Mouse (Mus musculus): ENCODE data around the gene Ak8. TPM values are rescaled to one million over a fixed set of nuclear protein-coding genes. Genes with fewer than 3 reads are reported as not detected.

Ak8 gene
- total and polyA plus RNA-seq, 3 experiments, result 1.5 to 2.6 TPM; not detected in 1

- no peaks in the 10 kb centered on the region for H3K27me3 ChIP-seq (ENCODE audit: control insufficient read depth in 1 of 2, insufficient read depth in 2 of 2, low read length in 2 of 2)
- H3K4me3 ChIP-seq (ENCODE audit: control insufficient read depth in 1 of 2, insufficient read depth in 1 of 2, low read depth in 2 of 2, low read length in 2 of 2), result no peak overlapping the region; a peak in 1 of 4 replicates
- H3K27ac ChIP-seq (ENCODE audit: control insufficient read depth, low read depth, low read length), result peak overlapping the region; percentile 59
These were observed 1.4 kb upstream of the Ak8 start for GRCm38 (mm10) chr2:28698566-28698965.

DNA sequence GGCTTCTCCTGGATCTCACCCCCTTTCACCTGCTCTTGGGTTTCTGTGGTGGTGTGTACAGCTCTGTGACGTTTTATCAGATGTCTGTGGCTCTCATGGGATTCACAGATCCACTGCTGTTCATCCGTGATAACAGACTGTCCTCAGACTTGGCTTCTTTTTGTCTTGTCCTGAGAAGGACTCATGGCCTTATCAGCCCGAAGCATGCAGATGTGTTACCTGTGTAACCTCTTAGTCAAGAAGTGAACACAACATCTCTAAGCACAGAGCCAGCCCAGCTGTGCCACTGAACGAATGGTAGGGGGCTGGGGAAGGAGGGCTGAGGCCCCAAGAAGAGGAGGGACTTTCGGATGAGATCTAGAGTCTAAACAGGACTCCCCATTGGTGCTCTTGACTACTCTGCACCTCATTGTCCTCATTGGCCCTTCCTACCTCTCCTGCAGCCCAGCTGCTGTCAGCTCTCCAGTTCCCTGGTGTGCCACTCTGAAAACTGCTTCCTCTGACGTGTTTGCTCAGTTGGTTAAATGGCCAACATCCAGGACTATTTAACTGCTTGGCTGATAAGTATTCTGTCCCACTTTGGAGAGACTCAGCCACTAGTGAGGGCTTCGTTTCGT, 1.8 kb downstream of the Ak8 start:
- peak overlapping the region; percentile 83 for H3K27ac ChIP-seq (ENCODE audit: control insufficient read depth, low read depth, low read length)
- no peaks in the 10 kb centered on the region for H3K9me3 ChIP-seq (replicated peaks; ENCODE audit: insufficient read depth, low read length)
- peak; percentile 92 for DNase-seq (ENCODE audit: low read depth, low spot score)
- H3K36me3 ChIP-seq (ENCODE audit: control insufficient read depth in 1 of 2, insufficient read depth in 2 of 2, low read length in 2 of 2), result peaks cover 0 to 38% of the 10 kb centered on the region in 2 experiments; a peak in 2 of 4 replicates
- peaks cover 21 to 60% of the 10 kb centered on the region in 2 experiments for H3K4me1 ChIP-seq (ENCODE audit: control insufficient read depth in 1 of 2, insufficient read depth in 2 of 2, low read length in 2 of 2)
- no peaks in the 10 kb centered on the region for H3K27me3 ChIP-seq (ENCODE audit: control insufficient read depth in 1 of 2, insufficient read depth in 2 of 2, low read length in 2 of 2)
- H3K79me2 ChIP-seq (ENCODE audit: control insufficient read depth, insufficient read depth, low read length, poor library complexity), result 0 out of 2 replicates have a peak, but pooled peaks cover 1% of the 10 kb centered on the region
- H3K9ac ChIP-seq (ENCODE audit: control insufficient read depth, low read depth, low read length, poor library complexity, severe bottlenecking), result peak overlapping the region; percentile 5; the same call in 1 of the 2 replicates
- peak overlapping the region in 1 of 2 experiments; percentile 1; a peak in 1 of 4 replicates for H3K4me3 ChIP-seq (ENCODE audit: control insufficient read depth in 1 of 2, insufficient read depth in 1 of 2, low read depth in 2 of 2, low read length in 2 of 2)
- peak; percentile 71 for TF ChIP-seq MAZ (IDR thresholded peaks at IDR 0.05; ENCODE audit: low read depth, low read length)
- TF ChIP-seq RAD21 (IDR thresholded peaks at IDR 0.05; ENCODE audit: low read depth, low read length), result no peak
- TF ChIP-seq SMC3 (IDR thresholded peaks at IDR 0.05; ENCODE audit: low read depth, low read length), result no peak
- no peak for TF ChIP-seq POLR2AphosphoS2 (IDR thresholded peaks at IDR 0.05; ENCODE audit: low read length)
- peak; percentile 79 for TF ChIP-seq SIN3A (IDR thresholded peaks at IDR 0.05; ENCODE audit: low read length)
- TF ChIP-seq GATA1 (IDR thresholded peaks at IDR 0.05; ENCODE audit: low read depth, low read length), result peak; percentile 99
- TF ChIP-seq MEF2A (IDR thresholded peaks at IDR 0.05; ENCODE audit: extremely low read depth, insufficient replicate concordance, low read depth, low read length, poor library complexity, severe bottlenecking), result no peak
- no peak for TF ChIP-seq ZKSCAN1 (IDR thresholded peaks at IDR 0.05; ENCODE audit: low read depth, low read length)
- TF ChIP-seq NRF1 (IDR thresholded peaks at IDR 0.05; ENCODE audit: insufficient read depth, low read depth, low read length, poor library complexity, severe bottlenecking), result no peak
- TF ChIP-seq ETS1 (IDR thresholded peaks at IDR 0.05; ENCODE audit: low read depth, low read length), result peak; percentile 94
- TF ChIP-seq MAFK (IDR thresholded peaks at IDR 0.05; ENCODE audit: borderline replicate concordance, low read depth, low read length), result peak; percentile 85; the same call in 1 of the 2 replicates
- peak; percentile 72 for TF ChIP-seq TBP (IDR thresholded peaks at IDR 0.05; ENCODE audit: low read depth, low read length)
- no peak for TF ChIP-seq HCFC1 (IDR thresholded peaks at IDR 0.05; ENCODE audit: low read depth, low read length)
- peak; percentile 66; the same call in 1 of the 2 replicates for TF ChIP-seq MYC (IDR thresholded peaks at IDR 0.05; ENCODE audit: low read depth, low read length)
- peak; percentile 78; the same call in 1 of the 2 replicates for TF ChIP-seq BHLHE40 (IDR thresholded peaks at IDR 0.05; ENCODE audit: borderline replicate concordance, low read depth, low read length)
- TF ChIP-seq MXI1 (IDR thresholded peaks at IDR 0.05; ENCODE audit: low read depth, low read length), result peak; percentile 39; the same call in 1 of the 2 replicates
- TF ChIP-seq RCOR1 (IDR thresholded peaks at IDR 0.05; ENCODE audit: low read depth, low read length), result peak; percentile 97
- no peak for TF ChIP-seq POLR2AphosphoS5 (IDR thresholded peaks at IDR 0.05; ENCODE audit: borderline replicate concordance, low read depth, low read length)
- TF ChIP-seq MAX (IDR thresholded peaks at IDR 0.05; ENCODE audit: low read length), result no peak
- no peak for TF ChIP-seq ZNF384 (IDR thresholded peaks at IDR 0.05; ENCODE audit: low read depth, low read length)
- TF ChIP-seq E2F4 (IDR thresholded peaks at IDR 0.05; ENCODE audit: borderline replicate concordance, low read depth, low read length), result no peak

More at GRCm38 (mm10) chr2:28698566-28698965, 1.4 kb upstream of the Ak8 start:
- peaks cover 0 to 26% of the 10 kb centered on the region in 2 experiments; a peak in 2 of 4 replicates for H3K36me3 ChIP-seq (ENCODE audit: control insufficient read depth in 1 of 2, insufficient read depth in 2 of 2, low read length in 2 of 2)
- 0 out of 2 replicates have a peak, but pooled peaks cover 1% of the 10 kb centered on the region for H3K79me2 ChIP-seq (ENCODE audit: control insufficient read depth, insufficient read depth, low read length, poor library complexity)
- H3K4me1 ChIP-seq (ENCODE audit: control insufficient read depth in 1 of 2, insufficient read depth in 2 of 2, low read length in 2 of 2), result peaks cover 14 to 43% of the 10 kb centered on the region in 2 experiments
- H3K9ac ChIP-seq (ENCODE audit: control insufficient read depth, low read depth, low read length, poor library complexity, severe bottlenecking), result peak overlapping the region; percentile 55
- peak; percentile 81 for DNase-seq (ENCODE audit: low read depth, low spot score)
- no peaks in the 10 kb centered on the region for H3K9me3 ChIP-seq (replicated peaks; ENCODE audit: insufficient read depth, low read length)
- TF ChIP-seq USF1 (IDR thresholded peaks at IDR 0.05; ENCODE audit: low read depth, low read length) (no peak), TBP (IDR thresholded peaks at IDR 0.05; ENCODE audit: low read depth, low read length) (no peak), ZC3H11A (IDR thresholded peaks at IDR 0.05; ENCODE audit: low read depth, low read length) (0 out of 2 replicates have a peak, but pooled peaks have one; percentile 3), SIN3A (IDR thresholded peaks at IDR 0.05; ENCODE audit: low read length) (no peak; the same call in 1 of the 2 replicates), BHLHE40 (IDR thresholded peaks at IDR 0.05; ENCODE audit: borderline replicate concordance, low read depth, low read length) (no peak), SMC3 (IDR thresholded peaks at IDR 0.05; ENCODE audit: low read depth, low read length) (no peak; the same call in 1 of the 2 replicates), ZNF384 (IDR thresholded peaks at IDR 0.05; ENCODE audit: low read depth, low read length) (no peak), HCFC1 (IDR thresholded peaks at IDR 0.05; ENCODE audit: low read depth, low read length) (0 out of 2 replicates have a peak, but pooled peaks have one; percentile 25), ETS1 (IDR thresholded peaks at IDR 0.05; ENCODE audit: low read depth, low read length) (peak; percentile 34; the same call in 1 of the 2 replicates), MXI1 (IDR thresholded peaks at IDR 0.05; ENCODE audit: low read depth, low read length) (no peak), NELFE (IDR thresholded peaks at IDR 0.05; ENCODE audit: low read depth, low read length) (0 out of 2 replicates have a peak, but pooled peaks have one; percentile 7), MYC (IDR thresholded peaks at IDR 0.05; ENCODE audit: low read depth, low read length) (no peak), POLR2AphosphoS5 (IDR thresholded peaks at IDR 0.05; ENCODE audit: borderline replicate concordance, low read depth, low read length) (no peak), CHD2 (IDR thresholded peaks at IDR 0.05; ENCODE audit: low read length) (no peak), CHD1 (IDR thresholded peaks at IDR 0.05; ENCODE audit: low read depth, low read length) (no peak), EP300 (IDR thresholded peaks at IDR 0.05; ENCODE audit: low read depth in 1 of 2, low read length in 2 of 2) (peak in 1 of 2 experiments; percentile 69; a peak in 2 of 4 replicates), TAL1 (IDR thresholded peaks at IDR 0.05; ENCODE audit: low read length) (no peak), ZMIZ1 (IDR thresholded peaks at IDR 0.05; ENCODE audit: low read depth, low read length) (no peak), POLR2A (IDR thresholded peaks at IDR 0.05; ENCODE audit: control insufficient read depth in 1 of 2, insufficient read depth in 1 of 2, low read depth in 1 of 2, low read length in 2 of 2, poor library complexity in 1 of 2) (no peak), ZKSCAN1 (IDR thresholded peaks at IDR 0.05; ENCODE audit: low read depth, low read length) (no peak), CTCF (IDR thresholded peaks at IDR 0.05 in 2 of 3, conservative IDR thresholded peaks at IDR 0.05 in 1 of 3; ENCODE audit: control insufficient read depth in 1 of 3, insufficient read depth in 1 of 3, low read depth in 2 of 3, low read length in 3 of 3, poor library complexity in 1 of 3, severe bottlenecking in 1 of 3) (no peak)
